Mouse (Mus musculus): ENCODE data around the gene Sco2. TPM values are rescaled to one million over a fixed set of nuclear protein-coding genes. Genes with fewer than 3 reads are reported as not detected.
A peak's percentile ranks its signal among the peaks of the same experiment; 100 is the strongest.

The Sco2 gene
- polyA plus RNA-seq (2016; fragmentation: Nextera tagmentation; extraction: Ambion mirVana), result 5.8 TPM in 2 replicates

DNA sequence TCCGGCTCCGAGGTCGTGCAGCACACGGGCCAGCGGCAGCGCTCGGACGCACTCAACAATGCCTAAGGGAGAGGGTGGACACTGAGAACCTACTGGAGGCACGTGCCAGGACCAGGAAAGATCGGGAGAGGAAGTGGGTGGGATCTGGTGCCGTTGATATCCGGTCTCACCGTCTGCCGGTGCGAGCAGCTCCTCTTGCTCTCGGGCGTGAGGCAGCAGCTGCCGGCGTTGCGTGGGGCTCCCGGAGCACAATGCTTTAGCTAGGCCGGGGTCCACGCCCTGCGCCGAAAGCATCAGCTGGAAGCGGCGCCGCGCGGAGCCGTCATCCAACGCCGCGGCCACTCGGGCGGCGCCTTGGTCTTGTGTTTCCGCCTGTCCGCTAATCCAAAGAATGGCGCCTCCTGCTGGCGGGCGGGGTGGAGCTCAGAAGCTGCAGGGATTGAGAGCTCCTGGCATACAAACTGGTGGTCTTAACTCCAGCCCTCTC is at the start of gene Sco2:
TSS of gene Sco2 (minus strand) at position 85 of the 487 bp plus-strand sequence.
- peaks cover 38% of the 10 kb centered on the region for H3K36me3 ChIP-seq
- H3K4me1 ChIP-seq, result peaks cover 23% of the 10 kb centered on the region
- peaks cover 40% of the 10 kb centered on the region for H3K27me3 ChIP-seq
- ATAC-seq (ENCODE audit: low FRiP score, low read depth), result peak; percentile 80
- H3K9me3 ChIP-seq, result no peaks in the 10 kb centered on the region
- peak within 1 kb of the TSS; percentile 90 for H3K27ac ChIP-seq (replicated peaks)
- H3K4me3 ChIP-seq, result peak within 1 kb of the TSS; percentile 73
- peak within 1 kb of the TSS; percentile 73 for H3K9ac ChIP-seq (replicated peaks)
- under 1% methylated on average over 42 of the region's 42 CpGs for WGBS
- peak within 1 kb of the TSS; percentile 79 for H3K4me2 ChIP-seq (replicated peaks)

DNA sequence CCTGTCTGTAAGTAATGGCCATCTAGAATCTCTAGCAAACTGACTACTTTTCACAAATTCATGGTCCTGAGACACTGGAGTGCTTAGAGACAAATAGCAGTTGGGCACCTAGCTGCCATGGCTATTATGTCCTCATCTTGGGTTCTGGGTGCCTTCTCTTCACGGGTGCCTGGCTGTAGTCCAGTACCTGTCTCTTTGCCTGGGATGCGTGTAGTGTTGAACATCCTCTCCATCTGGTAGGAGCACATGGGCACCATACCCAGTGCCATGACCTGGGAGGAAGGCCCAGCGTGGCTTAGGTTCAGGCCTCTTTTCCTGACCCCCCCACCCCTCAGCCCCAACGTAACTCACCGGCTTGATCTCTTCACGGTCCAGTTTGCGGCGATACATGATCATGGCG is 48.3 kb upstream of the Sco2 start:
- H3K9ac ChIP-seq (replicated peaks), result no peak overlapping the region
- H3K9me3 ChIP-seq, result no peaks in the 10 kb centered on the region
- H3K27ac ChIP-seq (replicated peaks), result no peak overlapping the region
- 0 out of 2 replicates have a peak, but pooled peaks cover 10% of the 10 kb centered on the region for H3K27me3 ChIP-seq
- H3K4me1 ChIP-seq, result no peaks in the 10 kb centered on the region; the same call in 1 of the 2 replicates
- H3K4me2 ChIP-seq (replicated peaks), result no peak overlapping the region
- peaks cover 47% of the 10 kb centered on the region for H3K36me3 ChIP-seq
- ATAC-seq (ENCODE audit: low FRiP score, low read depth), result no peak
- WGBS, result 96% methylated on average over 9 of the region's 9 CpGs
- H3K4me3 ChIP-seq, result no peak overlapping the region

DNA sequence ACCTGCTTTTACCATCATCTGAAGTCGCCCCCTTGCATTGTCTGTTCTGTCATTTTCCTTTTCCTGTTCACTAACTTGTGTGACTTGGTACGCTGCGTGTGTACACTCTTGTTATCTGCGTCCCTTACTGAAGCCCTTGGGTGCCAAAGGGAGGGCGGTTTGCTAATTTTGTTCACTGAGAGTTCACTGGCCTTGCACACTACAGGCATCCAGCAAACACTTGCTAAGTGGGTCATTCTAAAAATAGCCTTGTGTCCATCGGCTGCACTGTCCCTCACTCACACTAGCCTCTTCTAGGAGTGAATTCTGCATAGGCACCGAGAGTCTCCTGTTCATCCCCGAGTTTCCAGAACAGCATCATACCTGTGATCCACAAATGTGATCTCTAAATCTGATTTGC is 41.6 kb upstream of the Sco2 start:
- no peak overlapping the region for H3K9ac ChIP-seq (replicated peaks)
- H3K36me3 ChIP-seq, result peaks cover 28% of the 10 kb centered on the region
- no peaks in the 10 kb centered on the region for H3K27me3 ChIP-seq
- H3K4me1 ChIP-seq, result no peaks in the 10 kb centered on the region
- no peaks in the 10 kb centered on the region for H3K9me3 ChIP-seq
- H3K27ac ChIP-seq (replicated peaks), result no peak overlapping the region
- H3K4me3 ChIP-seq, result no peak overlapping the region
- 91% methylated on average over 8 of the region's 8 CpGs for WGBS
- no peak for ATAC-seq (ENCODE audit: low FRiP score, low read depth)
- no peak overlapping the region for H3K4me2 ChIP-seq (replicated peaks)

GRCm38 (mm10) chr15:89410118-89410517 is 36.5 kb upstream of the Sco2 start, which contains the start of gene Syce3:
TSS of gene Syce3 (minus strand) at chr15:89410503.
- no peak within 1 kb of the TSS for H3K9ac ChIP-seq (replicated peaks)
- H3K4me2 ChIP-seq (replicated peaks), result no peak within 1 kb of the TSS
- no peak within 1 kb of the TSS for H3K4me3 ChIP-seq
- WGBS, result 84% methylated on average over 24 of the region's 24 CpGs
- H3K4me1 ChIP-seq, result no peaks in the 10 kb centered on the region
- H3K27me3 ChIP-seq, result no peaks in the 10 kb centered on the region
- no peak for ATAC-seq (ENCODE audit: low FRiP score, low read depth)
- H3K9me3 ChIP-seq, result peaks cover 10% of the 10 kb centered on the region
- no peak within 1 kb of the TSS for H3K27ac ChIP-seq (replicated peaks)
- no peaks in the 10 kb centered on the region for H3K36me3 ChIP-seq

DNA sequence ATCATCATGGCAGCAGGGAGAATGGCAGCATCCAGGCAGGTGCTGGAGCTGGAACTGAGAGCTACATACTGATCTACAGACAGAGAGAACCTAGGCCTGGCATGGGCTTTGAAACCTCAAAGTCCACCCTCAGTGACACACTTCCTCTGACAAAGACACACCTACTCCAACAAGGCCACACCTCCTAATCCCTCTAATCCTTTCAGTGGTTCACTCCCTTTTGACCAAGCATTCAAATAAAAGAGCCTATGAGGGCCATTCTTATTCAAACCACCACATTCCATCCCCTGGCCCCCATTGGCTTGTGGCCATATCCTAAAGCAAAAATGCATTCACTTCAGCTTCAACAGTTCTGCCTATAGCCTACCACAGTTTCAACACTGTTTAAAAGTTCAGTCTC is 33.0 kb upstream of the Sco2 start:
- ATAC-seq (ENCODE audit: low FRiP score, low read depth), result no peak
- Histone ChIP-seq H3K4me1 (no peaks in the 10 kb centered on the region), H3K27ac (replicated peaks) (no peak overlapping the region), H3K9me3 (peaks cover 10% of the 10 kb centered on the region), H3K4me2 (replicated peaks) (no peak overlapping the region), H3K36me3 (no peaks in the 10 kb centered on the region), H3K27me3 (no peaks in the 10 kb centered on the region), H3K9ac (replicated peaks) (no peak overlapping the region), H3K4me3 (no peak overlapping the region)

DNA sequence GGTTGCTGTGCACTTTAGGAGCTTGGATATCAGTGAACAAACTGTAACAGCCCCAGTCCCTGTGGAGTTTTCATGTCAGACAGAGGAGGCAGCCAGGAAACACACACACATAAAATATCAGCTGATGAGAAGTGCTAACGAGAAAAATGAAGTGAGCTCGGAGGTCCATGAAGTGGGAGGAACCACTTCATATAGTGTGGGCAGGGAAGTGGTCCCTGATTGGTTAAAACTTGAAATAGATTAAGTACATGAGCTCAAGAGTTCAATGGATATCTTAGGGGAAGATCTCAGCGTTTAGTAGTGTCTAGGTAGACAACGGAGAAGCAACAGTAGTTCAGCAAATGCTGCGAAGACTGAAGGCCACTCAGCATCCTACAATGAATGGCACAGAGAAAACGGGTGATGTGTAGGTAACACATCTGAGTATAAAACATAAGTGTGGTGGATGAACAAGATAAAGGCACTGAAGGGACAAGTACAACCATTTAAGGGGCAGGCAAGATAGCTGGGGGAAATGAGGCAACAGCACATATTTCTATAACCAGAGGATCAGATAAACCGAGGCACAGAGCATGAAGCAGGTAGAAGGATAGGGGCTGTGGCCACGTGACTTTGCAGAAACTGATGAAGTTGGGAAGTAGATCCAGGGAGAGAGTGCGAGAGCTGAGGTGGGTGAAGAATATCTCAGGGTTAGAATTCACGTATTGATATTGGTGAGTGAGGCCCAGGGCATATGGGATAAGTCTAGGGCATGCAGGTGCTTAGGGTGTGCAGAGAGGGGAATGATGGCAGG is 31.4 kb upstream of the Sco2 start:
- whole genome bisulfite sequencing, result 87% methylated on average over 10 of the region's 10 CpGs
- H3K4me1 ChIP-seq, result no peaks in the 10 kb centered on the region
- no peak for ATAC-seq (ENCODE audit: low FRiP score, low read depth)
- no peak overlapping the region for H3K4me2 ChIP-seq (replicated peaks)
- H3K27ac ChIP-seq (replicated peaks), result no peak overlapping the region
- no peak overlapping the region for H3K4me3 ChIP-seq
- H3K36me3 ChIP-seq, result no peaks in the 10 kb centered on the region
- no peaks in the 10 kb centered on the region for H3K27me3 ChIP-seq
- H3K9ac ChIP-seq (replicated peaks), result no peak overlapping the region
- peaks cover 10% of the 10 kb centered on the region for H3K9me3 ChIP-seq

- Histone ChIP-seq H3K27ac (replicated peaks) (no peak overlapping the region), H3K36me3 (no peaks in the 10 kb centered on the region), H3K4me2 (replicated peaks) (no peak overlapping the region), H3K4me3 (no peak overlapping the region), H3K9ac (replicated peaks) (no peak overlapping the region), H3K27me3 (no peaks in the 10 kb centered on the region), H3K9me3 (peaks cover 5% of the 10 kb centered on the region; the same call in 1 of the 2 replicates), H3K4me1 (no peaks in the 10 kb centered on the region)
- ATAC-seq (ENCODE audit: low FRiP score, low read depth), result no peak
- 89% methylated on average over 1 of the region's 1 CpGs for WGBS
Observed at GRCm38 (mm10) chr15:89402471-89402870, 28.8 kb upstream of the Sco2 start.

GRCm38 (mm10) chr15:89399716-89400115 is 26.1 kb upstream of the Sco2 start:
- Histone ChIP-seq H3K4me1 (no peaks in the 10 kb centered on the region), H3K27ac (replicated peaks) (no peak overlapping the region), H3K9me3 (no peaks in the 10 kb centered on the region), H3K9ac (replicated peaks) (no peak overlapping the region), H3K36me3 (no peaks in the 10 kb centered on the region), H3K4me2 (replicated peaks) (no peak overlapping the region), H3K27me3 (no peaks in the 10 kb centered on the region), H3K4me3 (no peak overlapping the region)
- ATAC-seq (ENCODE audit: low FRiP score, low read depth), result no peak
- WGBS, result 57% methylated on average over 1 of the region's 1 CpGs

DNA sequence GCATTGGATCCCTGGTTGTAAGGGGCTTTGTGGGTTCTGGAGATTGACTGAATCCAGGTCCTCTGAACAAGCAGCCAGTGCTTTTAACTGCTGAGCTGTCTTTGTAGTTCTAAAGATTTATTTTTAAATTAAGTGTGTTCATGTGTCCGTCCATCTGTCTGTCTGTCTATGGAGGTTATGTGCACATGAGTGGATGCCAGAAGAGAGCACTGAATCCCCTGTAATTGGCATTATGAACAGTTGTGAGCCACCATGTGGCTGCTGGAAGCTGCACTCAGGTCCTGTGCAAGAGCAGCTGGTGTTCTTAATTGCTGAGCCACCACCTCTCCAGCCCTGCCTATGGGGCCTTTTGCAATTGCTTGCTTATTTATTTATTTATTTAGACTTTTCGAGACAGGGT is 24.5 kb upstream of the Sco2 start:
- Histone ChIP-seq H3K4me3 (no peak overlapping the region), H3K9ac (replicated peaks) (no peak overlapping the region), H3K4me2 (replicated peaks) (no peak overlapping the region), H3K9me3 (no peaks in the 10 kb centered on the region), H3K36me3 (no peaks in the 10 kb centered on the region), H3K27me3 (no peaks in the 10 kb centered on the region), H3K27ac (replicated peaks) (no peak overlapping the region), H3K4me1 (no peaks in the 10 kb centered on the region)
- ATAC-seq (ENCODE audit: low FRiP score, low read depth), result no peak
- WGBS, result 88% methylated on average over 2 of the region's 2 CpGs

GRCm38 (mm10) chr15:89396883-89397282 is 23.2 kb upstream of the Sco2 start:
- Histone ChIP-seq H3K27ac (replicated peaks) (no peak overlapping the region), H3K27me3 (no peaks in the 10 kb centered on the region), H3K36me3 (no peaks in the 10 kb centered on the region), H3K4me1 (no peaks in the 10 kb centered on the region), H3K4me3 (no peak overlapping the region), H3K9me3 (no peaks in the 10 kb centered on the region), H3K4me2 (replicated peaks) (no peak overlapping the region), H3K9ac (replicated peaks) (no peak overlapping the region)
- no peak for ATAC-seq (ENCODE audit: low FRiP score, low read depth)
- 93% methylated on average over 4 of the region's 4 CpGs for WGBS

- no peak for ATAC-seq (ENCODE audit: low FRiP score, low read depth)
- no peaks in the 10 kb centered on the region for H3K4me1 ChIP-seq
- H3K9ac ChIP-seq (replicated peaks), result no peak overlapping the region
- no peak overlapping the region for H3K4me3 ChIP-seq
- 90% methylated on average over 10 of the region's 10 CpGs for WGBS
- no peak overlapping the region for H3K27ac ChIP-seq (replicated peaks)
- H3K4me2 ChIP-seq (replicated peaks), result no peak overlapping the region
- peaks cover 7% of the 10 kb centered on the region; the same call in 1 of the 2 replicates for H3K27me3 ChIP-seq
- no peaks in the 10 kb centered on the region for H3K36me3 ChIP-seq
- H3K9me3 ChIP-seq, result no peaks in the 10 kb centered on the region
Observed at GRCm38 (mm10) chr15:89390081-89390480, 16.4 kb upstream of the Sco2 start.

DNA sequence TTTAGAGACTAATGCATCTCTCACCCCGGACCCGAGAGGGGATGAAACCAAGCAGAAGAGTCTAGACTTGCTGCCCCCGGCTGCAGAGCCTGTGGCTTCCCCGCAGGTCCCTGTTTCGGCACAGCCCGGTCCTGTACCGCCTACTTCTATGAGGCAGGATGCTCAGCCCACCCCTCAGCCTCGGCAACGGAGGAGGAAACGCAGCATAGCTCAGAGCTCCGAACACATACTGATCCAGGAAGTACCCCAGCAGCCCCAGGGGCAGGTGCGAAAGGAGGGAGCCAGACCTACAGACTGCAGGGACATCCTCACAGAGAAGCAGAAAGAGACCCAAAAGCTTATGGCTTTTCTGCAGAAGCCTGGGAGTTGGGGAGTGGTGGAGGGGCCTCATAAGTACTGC is 13.5 kb upstream of the Sco2 start:
- no peak for ATAC-seq (ENCODE audit: low FRiP score, low read depth)

More for the DNA sequence above, 13.5 kb upstream of the Sco2 start:
- Histone ChIP-seq H3K4me1 (no peaks in the 10 kb centered on the region), H3K9ac (replicated peaks) (no peak overlapping the region), H3K9me3 (no peaks in the 10 kb centered on the region), H3K4me2 (replicated peaks) (no peak overlapping the region), H3K36me3 (no peaks in the 10 kb centered on the region), H3K4me3 (no peak overlapping the region), H3K27ac (replicated peaks) (no peak overlapping the region), H3K27me3 (peaks cover 7% of the 10 kb centered on the region)
- 57% methylated on average over 12 of the region's 12 CpGs for WGBS
